Mouse (Mus musculus): ENCODE measurements at regions not wholly inside any gene's neighbourhood (a gene's known extent, or its start where the extent isn't known, plus 50 kb on each side); places are given as distances from the start of the nearest gene placed in this dataset.

GRCm38 (mm10) chr15:25468478-25468877 is 54.9 kb upstream of the Basp1 start:
- TF ChIP-seq EP300 (optimal IDR thresholded peaks at IDR 0.05) (no peak), CTCF (IDR thresholded peaks at IDR 0.05; ENCODE audit: low read depth) (no peak)
